Mouse (Mus musculus) intestine, embryonic 16.5 days (tissue): ENCODE results near the gene Bud13. TPM values are rescaled to one million over a fixed set of nuclear protein-coding genes. Genes with fewer than 3 reads are reported as not detected.
"Not testable (repeated sequence)": the region's sequence is repeated elsewhere in the genome, so short reads cannot be mapped to it uniquely, and the experiment has no call there.

ENCODE experiments used
- ATAC-seq: fragments of 200-750 bp; cut with Nextera tagmentation; 2 replicates; pipeline ENCODE4 v1.8.0; 2017; ENCODE audit warnings: moderate TSS enrichment, moderate library complexity
- H3K27ac ChIP-seq: fragments of 300-500 bp; sonication (generic); 2 replicates; pipeline ENCODE4 v1.5.1; 2014; ENCODE audit warnings: mild to moderate bottlenecking, low read length
- H3K27me3 ChIP-seq: fragments of 300-500 bp; sonication (generic); replicated peaks from 2 replicates; pipeline ENCODE4 v1.6.1; 2014; ENCODE audit warnings: low read length, control low read depth, mixed read lengths; ENCODE audit not compliant: control insufficient read depth, insufficient read depth
- H3K36me3 ChIP-seq: fragments of 300-500 bp; sonication (generic); 2 replicates; pipeline ENCODE4 v1.6.1; 2014; ENCODE audit warnings: low read length, control low read depth; ENCODE audit not compliant: control insufficient read depth, insufficient read depth
- H3K4me1 ChIP-seq: fragments of 300-500 bp; sonication (generic); 2 replicates; pipeline ENCODE4 v1.6.1; 2014; ENCODE audit warnings: low read length, control low read depth, mixed read lengths; ENCODE audit not compliant: control insufficient read depth, insufficient read depth
- H3K4me2 ChIP-seq: fragments of 300-500 bp; sonication (generic); 2 replicates; pipeline ENCODE4 v1.6.1; 2014; ENCODE audit warnings: low read depth, low read length, control low read depth
- H3K4me3 ChIP-seq: fragments of 300-500 bp; sonication (generic); 2 replicates; pipeline ENCODE4 v1.5.1; 2014; ENCODE audit warnings: mild to moderate bottlenecking, low read length
- H3K9ac ChIP-seq: fragments of 300-500 bp; sonication (generic); 2 replicates; pipeline ENCODE4 v1.6.1; 2014; ENCODE audit warnings: low read depth, low read length
- H3K9me3 ChIP-seq: fragments of 300-500 bp; sonication (generic); 2 replicates; pipeline ENCODE4 v1.6.1; 2016; ENCODE audit warnings: low read length, control low read depth; ENCODE audit not compliant: control insufficient read depth
- WGBS: fragments of 180-500 bp; shearing (Covaris S2); extraction: QIAGEN DNeasy Blood & Tissue Kit; methylation state at CpG from one replicate; pipeline ENCODE4 v1.1.7; 2014; 5-methylcytosine and 5-hydroxymethylcytosine counted together
- polyA plus RNA-seq: library from polyadenylated mRNA; unstranded; fragments of >200 nt; fragmentation: Nextera tagmentation; extraction: Ambion mirVana; gene quantifications from 2 replicates; pipeline ENCODE4 v1.2.1, GENCODE M21; 2015

Bud13 gene
- polyA plus RNA-seq, 1 experiment from 2014 or later = 19.4 TPM

DNA sequence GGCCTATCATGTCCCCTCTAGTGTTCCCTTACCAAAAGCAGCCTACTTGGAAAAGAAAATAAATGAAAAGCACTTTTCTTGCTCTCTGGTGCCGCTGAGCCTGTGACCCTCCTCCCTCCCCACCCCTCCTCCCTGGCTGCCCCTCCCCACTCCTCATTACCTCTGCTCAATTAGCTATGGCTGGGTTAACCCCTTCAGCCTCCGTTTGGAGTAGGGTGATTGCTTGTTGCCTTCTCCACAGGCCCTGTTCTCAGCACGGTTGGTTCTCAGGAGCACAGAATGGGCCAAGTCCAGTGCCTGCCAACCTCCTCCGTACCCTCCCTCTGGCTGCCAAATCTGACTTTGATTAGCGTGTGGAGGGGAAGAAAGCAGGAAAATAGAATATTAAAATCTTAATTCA is 33.6 kb downstream of the Bud13 start:
- WGBS = 32% methylated on average over 5 of the region's 5 CpGs
- H3K4me2 ChIP-seq = no peak overlapping the region
- ATAC-seq = no peak
- H3K4me1 ChIP-seq = no peaks in the 10 kb centered on the region
- no peaks in the 10 kb centered on the region for H3K27me3 ChIP-seq
- H3K27ac ChIP-seq = no peak overlapping the region
- no peaks in the 10 kb centered on the region for H3K36me3 ChIP-seq
- no peaks in the 10 kb centered on the region for H3K9me3 ChIP-seq
- H3K4me3 ChIP-seq = no peak overlapping the region
- H3K9ac ChIP-seq = no peak overlapping the region

DNA sequence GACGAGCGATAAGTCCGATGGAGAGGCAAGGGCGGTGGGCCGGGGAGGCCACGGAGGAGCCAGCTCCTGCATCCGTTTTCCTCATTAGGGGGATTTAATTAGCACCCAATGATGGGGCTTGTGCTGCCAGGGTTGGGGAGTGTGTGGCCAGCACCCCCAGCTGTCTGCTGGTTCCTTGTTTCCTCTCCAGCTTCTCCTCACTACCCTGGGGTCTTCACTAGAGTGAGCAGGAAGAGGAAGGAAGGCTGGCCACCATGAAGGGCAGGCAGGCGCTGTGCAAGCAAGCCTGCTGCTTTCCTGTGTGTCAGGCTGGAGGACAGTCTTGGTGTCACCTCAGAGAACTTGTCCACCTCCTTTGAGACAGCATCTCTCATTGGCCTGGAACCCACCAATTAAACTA is 34.1 kb downstream of the Bud13 start:
- 67% methylated on average over 8 of the region's 8 CpGs for WGBS

DNA sequence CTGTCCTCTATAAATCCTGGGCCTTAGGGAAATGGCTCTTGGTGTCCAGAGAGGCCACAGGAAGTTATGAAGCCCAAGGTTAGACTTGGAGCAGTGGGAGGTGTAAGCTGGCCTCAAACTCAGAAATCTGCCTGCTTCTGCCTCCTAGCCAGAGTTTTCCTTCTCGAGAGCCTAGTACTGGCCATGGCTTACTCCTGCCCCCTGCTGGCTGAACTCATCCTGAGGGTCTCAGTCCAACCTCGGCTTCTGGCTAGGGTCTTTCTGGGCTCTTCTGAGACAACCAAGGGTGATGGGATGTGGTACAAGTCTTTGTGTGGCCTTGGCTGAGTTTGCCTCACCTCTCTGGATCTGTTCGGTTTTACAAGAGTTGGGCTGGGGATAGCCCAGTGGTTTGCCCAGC is 35.1 kb downstream of the Bud13 start:
- WGBS = 84% methylated on average over 3 of the region's 3 CpGs
- no peak overlapping the region for H3K4me3 ChIP-seq
- no peak overlapping the region for H3K4me2 ChIP-seq
- H3K9ac ChIP-seq = no peak overlapping the region
- H3K27me3 ChIP-seq = no peaks in the 10 kb centered on the region
- H3K9me3 ChIP-seq = no peaks in the 10 kb centered on the region
- H3K36me3 ChIP-seq = no peaks in the 10 kb centered on the region
- no peak for ATAC-seq
- no peaks in the 10 kb centered on the region for H3K4me1 ChIP-seq
- H3K27ac ChIP-seq = no peak overlapping the region

More for the DNA sequence above, 34.1 kb downstream of the Bud13 start:
- ATAC-seq = no peak
- no peak overlapping the region for H3K9ac ChIP-seq
- no peak overlapping the region for H3K4me2 ChIP-seq
- H3K4me1 ChIP-seq = no peaks in the 10 kb centered on the region
- H3K27ac ChIP-seq = no peak overlapping the region
- no peaks in the 10 kb centered on the region for H3K9me3 ChIP-seq
- no peak overlapping the region for H3K4me3 ChIP-seq
- no peaks in the 10 kb centered on the region for H3K36me3 ChIP-seq
- H3K27me3 ChIP-seq = no peaks in the 10 kb centered on the region

DNA sequence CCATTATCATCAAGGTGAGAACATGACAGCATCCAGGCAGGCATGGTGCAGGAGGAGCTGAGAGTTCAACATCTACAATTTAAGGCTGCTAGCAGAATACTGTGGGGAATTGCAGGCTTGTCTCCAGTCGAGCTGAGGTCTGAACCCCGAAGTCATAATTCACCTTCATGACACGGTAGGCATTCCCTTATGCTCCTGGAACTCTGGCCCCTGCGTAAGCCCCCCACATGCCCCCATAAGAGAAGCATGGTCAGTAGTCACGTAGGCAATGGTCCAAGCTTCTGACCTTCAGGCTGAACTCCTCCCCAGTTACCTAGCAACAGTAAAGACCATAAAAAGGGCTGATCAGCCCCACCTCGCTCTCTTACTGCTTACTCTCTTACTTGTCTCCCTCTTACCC is 37.1 kb downstream of the Bud13 start, which contains the start of gene 4931429L15Rik:
Gene 4931429L15Rik, minus strand, starts transcription at position 101 of the 400 bp plus-strand sequence.
- not testable (repeated sequence) for H3K36me3 ChIP-seq, H3K4me2 ChIP-seq, H3K4me3 ChIP-seq, H3K27ac ChIP-seq, H3K9me3 ChIP-seq, H3K9ac ChIP-seq, ATAC-seq, H3K27me3 ChIP-seq, H3K4me1 ChIP-seq
- 82% methylated on average over 6 of the region's 6 CpGs for WGBS

DNA sequence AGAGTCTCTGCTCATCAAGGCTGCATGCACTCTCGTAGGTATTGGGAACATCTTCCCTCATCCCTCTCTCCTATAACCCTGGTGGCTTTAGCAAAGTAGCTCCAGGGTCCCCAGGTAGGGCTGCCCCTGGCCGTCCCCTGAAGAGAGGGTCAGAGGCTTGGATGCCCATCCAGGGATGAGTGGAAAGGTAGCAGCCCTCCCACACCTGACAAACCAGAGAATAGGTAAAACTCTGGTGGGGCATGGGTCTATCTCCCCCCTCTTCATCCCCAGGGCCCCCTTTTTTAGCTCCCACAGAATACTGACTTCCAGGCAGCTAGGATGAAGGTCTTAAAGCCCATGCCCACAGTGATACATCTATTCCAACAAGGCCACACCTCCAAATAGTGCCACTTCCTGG is 37.7 kb downstream of the Bud13 start:
- H3K27ac ChIP-seq = no peak overlapping the region
- no peak overlapping the region for H3K4me3 ChIP-seq
- WGBS = 90% methylated on average over 2 of the region's 2 CpGs
- no peaks in the 10 kb centered on the region for H3K4me1 ChIP-seq
- ATAC-seq = no peak
- no peaks in the 10 kb centered on the region for H3K36me3 ChIP-seq
- H3K9me3 ChIP-seq = no peaks in the 10 kb centered on the region
- H3K9ac ChIP-seq = no peak overlapping the region
- no peak overlapping the region for H3K4me2 ChIP-seq
- no peaks in the 10 kb centered on the region for H3K27me3 ChIP-seq

DNA sequence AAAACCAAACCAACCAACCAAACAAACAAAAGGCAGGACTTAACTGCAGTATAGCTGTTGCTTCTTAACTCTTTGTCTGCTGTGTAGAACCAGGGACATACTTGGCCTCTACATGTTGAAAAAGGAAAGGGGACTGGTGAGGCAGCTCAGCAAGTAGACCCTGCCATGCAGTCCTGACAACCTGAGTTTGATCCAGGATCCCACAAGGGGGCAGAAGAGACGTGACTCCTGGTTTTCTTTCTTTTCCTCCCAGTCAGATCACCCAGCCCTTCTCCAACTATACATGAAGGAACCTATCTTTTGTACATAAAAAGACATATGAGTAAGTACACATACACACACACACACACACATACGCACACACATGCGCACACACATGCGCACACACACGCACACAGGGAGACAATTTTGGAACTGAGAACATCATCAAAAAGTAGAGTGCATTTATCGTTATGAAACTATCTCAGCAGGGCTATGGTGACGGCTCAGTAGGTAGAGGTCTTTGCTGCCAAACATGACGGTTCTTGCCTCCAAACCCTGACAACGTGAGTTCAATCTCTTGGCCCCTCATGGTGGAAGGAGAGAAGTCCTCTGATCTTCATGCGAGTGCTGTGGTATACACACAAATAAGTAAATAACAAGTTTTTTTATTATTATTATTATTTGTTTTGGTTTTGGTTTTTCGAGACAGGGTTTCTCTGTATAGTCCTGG is 44.0 kb downstream of the Bud13 start:
- H3K9ac ChIP-seq = no peak overlapping the region
- 89% methylated on average over 11 of the region's 11 CpGs for WGBS
- H3K4me3 ChIP-seq = no peak overlapping the region
- H3K4me1 ChIP-seq = peaks cover 8% of the 10 kb centered on the region; the same call in 1 of the 2 replicates
- H3K27ac ChIP-seq = no peak overlapping the region
- no peaks in the 10 kb centered on the region for H3K27me3 ChIP-seq
- H3K36me3 ChIP-seq = no peaks in the 10 kb centered on the region
- no peak overlapping the region for H3K4me2 ChIP-seq
- no peaks in the 10 kb centered on the region for H3K9me3 ChIP-seq
- no peak for ATAC-seq

DNA sequence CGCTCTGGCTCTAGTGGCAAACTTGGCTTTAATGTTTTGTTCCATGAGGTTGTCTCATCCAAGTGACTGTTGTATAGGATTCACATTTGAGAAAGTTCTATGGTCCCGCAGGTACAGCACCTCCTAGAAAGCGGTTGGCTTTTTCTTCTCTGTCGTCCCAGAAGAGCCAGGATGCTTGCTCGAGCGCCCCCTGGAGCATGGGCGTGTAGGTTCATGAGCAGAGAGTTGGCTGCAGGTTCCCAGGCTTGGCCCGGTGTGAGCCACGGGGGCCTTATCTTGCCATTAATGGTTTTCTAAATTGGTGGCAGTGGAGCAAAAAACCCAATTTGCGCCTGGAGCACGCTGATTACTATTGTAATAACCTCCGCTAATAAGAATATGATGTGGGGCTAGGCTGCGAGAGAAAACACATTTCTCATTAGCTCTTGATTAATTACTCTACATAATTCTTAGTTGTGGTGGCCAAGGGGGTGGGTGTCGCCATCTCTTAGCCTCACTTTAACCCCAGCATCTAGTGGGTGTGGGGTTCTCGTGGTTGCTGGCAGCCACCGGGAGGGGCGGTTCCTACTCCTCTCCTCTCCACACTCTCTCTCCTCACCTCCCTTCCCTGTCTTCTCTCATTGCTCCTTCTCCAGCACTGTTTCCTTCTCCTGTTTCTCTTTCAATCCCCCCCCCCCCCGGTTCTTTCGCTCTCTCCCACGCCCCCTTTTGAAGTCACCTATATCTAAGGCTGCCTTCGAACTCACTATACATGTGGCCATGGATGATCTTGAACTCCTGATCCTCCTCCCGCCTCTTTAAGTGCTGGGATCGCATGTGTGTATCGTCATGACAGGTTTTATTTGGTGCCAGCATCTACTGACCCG is 45.1 kb downstream of the Bud13 start:
- H3K9me3 ChIP-seq = no peaks in the 10 kb centered on the region
- 72% methylated on average over 25 of the region's 25 CpGs for WGBS
- H3K4me1 ChIP-seq = peaks cover 8% of the 10 kb centered on the region; the same call in 1 of the 2 replicates
- H3K4me3 ChIP-seq = peak overlapping the region; percentile 40; the same call in 1 of the 2 replicates
- H3K27ac ChIP-seq = no peak overlapping the region
- peak overlapping the region; percentile 66 for H3K4me2 ChIP-seq
- H3K27me3 ChIP-seq = no peaks in the 10 kb centered on the region
- ATAC-seq = no peak
- H3K9ac ChIP-seq = peak overlapping the region; percentile 63
- H3K36me3 ChIP-seq = no peaks in the 10 kb centered on the region

DNA sequence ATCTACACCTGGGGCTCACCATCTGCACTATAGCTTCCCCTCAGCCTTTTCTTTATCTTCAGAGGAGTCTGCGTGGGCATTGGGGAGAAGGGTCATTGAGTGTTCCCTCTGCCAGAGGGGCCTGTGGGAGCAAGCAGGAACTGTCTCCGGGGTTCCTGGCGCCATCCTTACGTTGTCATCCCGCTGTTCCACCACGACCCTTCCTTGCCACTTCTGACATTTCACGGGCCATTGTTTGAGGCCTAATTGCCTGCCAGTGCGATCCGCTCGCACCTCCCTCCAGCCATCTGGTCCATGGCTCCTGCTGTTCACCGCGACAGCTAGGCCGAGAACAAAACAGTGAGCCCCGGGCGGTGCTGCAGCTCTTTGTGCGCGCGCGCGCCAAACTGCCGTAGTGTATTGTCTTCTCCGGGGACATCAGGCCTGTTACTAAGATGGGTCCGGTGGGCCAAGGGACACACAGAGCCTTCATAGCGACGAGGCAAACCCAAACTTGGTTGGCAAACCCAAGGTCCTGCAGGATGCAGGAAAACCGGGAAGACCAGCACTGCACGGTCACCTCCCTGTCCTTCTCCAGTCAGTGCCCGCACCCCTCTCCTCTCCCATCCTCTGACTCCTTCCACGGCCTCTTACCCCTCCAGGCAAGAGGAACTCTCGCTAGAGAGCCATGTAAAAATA is 45.9 kb downstream of the Bud13 start:
- Histone ChIP-seq H3K4me1 (peaks cover 8% of the 10 kb centered on the region; the same call in 1 of the 2 replicates), H3K4me3 (peak overlapping the region; percentile 40), H3K27me3 (no peaks in the 10 kb centered on the region), H3K36me3 (no peaks in the 10 kb centered on the region), H3K9me3 (no peaks in the 10 kb centered on the region), H3K4me2 (peak overlapping the region; percentile 66), H3K9ac (peak overlapping the region; percentile 63), H3K27ac (no peak overlapping the region)
- peak; percentile 53 for ATAC-seq
- 9% methylated on average over 30 of the region's 30 CpGs for WGBS

DNA sequence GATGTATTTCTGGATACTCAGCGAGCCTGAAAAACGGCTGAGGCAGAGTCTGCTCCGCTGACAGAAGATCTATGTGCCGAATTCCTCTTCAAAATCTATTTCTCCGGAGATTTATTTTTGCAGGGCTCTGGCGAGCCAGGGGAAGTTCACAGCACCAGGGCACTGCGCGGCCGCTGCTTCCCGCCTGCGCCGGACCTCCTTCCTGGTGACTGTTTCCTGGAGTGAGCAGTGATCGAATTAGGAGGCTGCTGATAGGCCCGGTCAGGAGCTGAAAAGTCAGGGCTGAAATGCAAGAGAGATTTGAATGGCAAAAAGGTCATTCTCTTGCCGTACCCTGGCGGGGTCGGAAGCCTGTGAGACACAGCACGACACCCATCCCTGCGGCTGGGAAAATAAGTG is 46.4 kb downstream of the Bud13 start:
- Histone ChIP-seq H3K4me3 (peak overlapping the region; percentile 40), H3K4me1 (peaks cover 8% of the 10 kb centered on the region; the same call in 1 of the 2 replicates), H3K9ac (peak overlapping the region; percentile 63), H3K36me3 (no peaks in the 10 kb centered on the region), H3K4me2 (peak overlapping the region; percentile 66), H3K27ac (no peak overlapping the region), H3K27me3 (no peaks in the 10 kb centered on the region), H3K9me3 (no peaks in the 10 kb centered on the region)
- ATAC-seq = peak; percentile 82
- WGBS = 10% methylated on average over 19 of the region's 19 CpGs
